Mouse (Mus musculus) liver, postnatal 0 days (tissue): ENCODE results near the gene Gen1.

Source experiments
- CTCF ChIP-seq: sonication (generic); IDR thresholded peaks from 2 replicates; pipeline ENCODE4 v1.5.1; 2016; ENCODE audit warnings: antibody characterized with exemption, low read depth
- EP300 ChIP-seq: IDR thresholded peaks from 2 replicates; pipeline ENCODE4 v1.6.1; 2016; ENCODE audit warnings: antibody characterized with exemption, low read depth, mild to moderate bottlenecking

- TF ChIP-seq CTCF: no peak
- no peak for TF ChIP-seq EP300
Measured at GRCm38 (mm10) chr12:11277207-11277606, 11.6 kb upstream of the Gen1 start.
